23 mouse cellular contexts compared by ENCODE assay signal in the genomic region with DNA sequence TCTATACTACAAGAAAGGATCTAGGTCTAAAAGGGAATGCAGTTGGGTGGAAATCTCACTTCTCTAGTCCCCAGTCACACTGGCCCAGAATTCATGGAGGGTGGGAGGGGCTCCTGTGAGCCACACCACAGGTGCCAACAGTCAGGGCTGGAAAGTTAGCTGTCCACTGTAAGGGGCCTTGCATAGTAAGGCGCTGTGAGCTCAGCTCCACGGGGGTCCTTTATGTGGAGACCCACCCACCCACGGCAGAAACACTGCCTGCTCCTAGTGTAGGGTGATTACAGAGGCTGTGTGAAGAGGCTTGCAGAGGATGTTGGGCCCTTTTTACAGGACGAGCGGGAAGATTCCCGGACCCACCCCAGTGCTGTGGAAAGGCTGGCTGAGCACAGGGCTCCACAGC. TPM values are rescaled to one million over a fixed set of nuclear protein-coding genes. Genes with fewer than 3 reads are reported as not detected.
"Had no signal": no experiment of that assay in that cellular context is flagged by ENCODE, and none has a peak within 500 bp of the region (broad histone marks: within the 10 kb centered on the region; RNA-seq: fewer than 3 reads in every experiment).

No protein-coding gene starts in this region.

- H3K4me3 ChIP-seq: layer of hippocampus, adult 2 months; limb, embryonic 13.5 days; liver, embryonic 12.5 days; liver, embryonic 15.5 days; lung, embryonic 15.5 days; megakaryocyte, embryonic 14.5 days; midbrain, embryonic 10.5 days; stomach, embryonic 15.5 days had no signal

- H3K9me3 ChIP-seq: limb, embryonic 10.5 days; limb, embryonic 13.5 days; liver, embryonic 12.5 days; liver, embryonic 15.5 days; lung, embryonic 15.5 days; midbrain, embryonic 10.5 days; stomach, embryonic 15.5 days had no signal

- H3K27ac ChIP-seq: kidney, postnatal 0 days; layer of hippocampus, adult 2 months; limb, embryonic 10.5 days; limb, embryonic 13.5 days; liver, embryonic 12.5 days; liver, embryonic 15.5 days; lung, embryonic 15.5 days; midbrain, embryonic 10.5 days; stomach, embryonic 15.5 days had no signal

- DNase-seq: kidney, postnatal 25 days; layer of hippocampus, adult 9-11 months; liver; lung, adult 18-20 months; lung, postnatal 10 days; lung, postnatal 36 days; right cerebral cortex, postnatal 25 days; spleen, adult 18-20 months; thymus, postnatal 25 days had no signal

- H3K4me2 ChIP-seq: limb, embryonic 13.5 days; liver, embryonic 12.5 days; liver, embryonic 15.5 days; lung, embryonic 15.5 days; stomach, embryonic 15.5 days had no signal

- ATAC-seq: liver, embryonic 12.5 days had no signal

- H3K9ac ChIP-seq: limb, embryonic 13.5 days; liver, embryonic 12.5 days; liver, embryonic 15.5 days; lung, embryonic 15.5 days; stomach, embryonic 15.5 days had no signal

- H3K36me3 ChIP-seq: liver, embryonic 15.5 days had no signal

RNA-seq across cellular contexts. Expression of gene Spdye4a, which starts 25.3 kb away (rescaled TPM):
- polyA plus RNA-seq: kidney, embryonic 14.5 days; kidney, postnatal 0 days; large intestine, adult 2 months; limb, embryonic 10.5 days; limb, embryonic 13.5 days; liver, embryonic 12.5 days; liver, embryonic 15.5 days; lung, embryonic 15.5 days; midbrain, embryonic 10.5 days; neural tube, embryonic 11.5 days; stomach, embryonic 15.5 days; thymus, postnatal 0 days had no signal

RNA-seq across cellular contexts. Expression of gene Zfp853, which starts 41.4 kb away (rescaled TPM):
- polyA plus RNA-seq: liver, embryonic 12.5 days; liver, embryonic 15.5 days; lung, embryonic 15.5 days; midbrain, embryonic 10.5 days; neural tube, embryonic 11.5 days had no signal
